Mouse (Mus musculus): ENCODE measurements around the gene S100a16. TPM values are rescaled to one million over a fixed set of nuclear protein-coding genes. Genes with fewer than 3 reads are reported as not detected.
A peak's percentile ranks its signal among the peaks of the same experiment; 100 is the strongest.

S100a16 gene
- total and polyA plus RNA-seq, 3 experiments = not detected

GRCm38 (mm10) chr3:90575320-90575719 lies 38.3 kb downstream of the S100a16 start:
- H3K36me3 ChIP-seq (replicated peaks) = no peaks in the 10 kb centered on the region
- H3K4me1 ChIP-seq (ENCODE audit: insufficient read depth, low read depth, low read length) = no peaks in the 10 kb centered on the region
- peaks cover 14% of the 10 kb centered on the region for H3K27me3 ChIP-seq (ENCODE audit: insufficient read depth, low read length)
- ATAC-seq (ENCODE audit: extremely low read depth, insufficient number of reproducible peaks, low FRiP score, poor library complexity, severe bottlenecking) (no peak), DNase-seq (ENCODE audit: low spot score) (no peak)
- no peak overlapping the region for H3K4me3 ChIP-seq (ENCODE audit: low read depth, low read length)
- TF ChIP-seq CTCF (IDR thresholded peaks at IDR 0.05; ENCODE audit: low read depth, low read length) = no peak
- no peak for TF ChIP-seq GATA1 (IDR thresholded peaks at IDR 0.05; ENCODE audit: borderline replicate concordance, low read length)
- no peak for TF ChIP-seq GATA2 (IDR thresholded peaks at IDR 0.05; ENCODE audit: borderline replicate concordance, low read depth, low read length)
- TF ChIP-seq POLR2AphosphoS5 (IDR thresholded peaks at IDR 0.05; ENCODE audit: insufficient replicate concordance, low read depth, low read length) = no peak
- no peak for TF ChIP-seq TAL1 (conservative IDR thresholded peaks at IDR 0.05; ENCODE audit: low read depth, low read length)
- no peaks in the 10 kb centered on the region for H3K9me3 ChIP-seq (replicated peaks)

GRCm38 (mm10) chr3:90576351-90577001 lies 39.4 kb downstream of the S100a16 start:
- no peaks in the 10 kb centered on the region for H3K4me1 ChIP-seq (ENCODE audit: insufficient read depth, low read depth, low read length)
- H3K27me3 ChIP-seq (ENCODE audit: insufficient read depth, low read length) = peaks cover 14% of the 10 kb centered on the region
- DNase-seq (ENCODE audit: low spot score) (no peak), ATAC-seq (ENCODE audit: extremely low read depth, insufficient number of reproducible peaks, low FRiP score, poor library complexity, severe bottlenecking) (no peak)
- TF ChIP-seq TAL1 (conservative IDR thresholded peaks at IDR 0.05; ENCODE audit: low read depth, low read length) (no peak), CTCF (IDR thresholded peaks at IDR 0.05; ENCODE audit: low read depth, low read length) (no peak), GATA2 (IDR thresholded peaks at IDR 0.05; ENCODE audit: borderline replicate concordance, low read depth, low read length) (no peak), POLR2AphosphoS5 (IDR thresholded peaks at IDR 0.05; ENCODE audit: insufficient replicate concordance, low read depth, low read length) (no peak), GATA1 (IDR thresholded peaks at IDR 0.05; ENCODE audit: borderline replicate concordance, low read length) (no peak)
- no peaks in the 10 kb centered on the region for H3K36me3 ChIP-seq (replicated peaks)
- no peaks in the 10 kb centered on the region for H3K9me3 ChIP-seq (replicated peaks)
- H3K4me3 ChIP-seq (ENCODE audit: low read depth, low read length) = no peak overlapping the region

GRCm38 (mm10) chr3:90579433-90579832 lies 42.4 kb downstream of the S100a16 start:
- TF ChIP-seq GATA2 (IDR thresholded peaks at IDR 0.05; ENCODE audit: borderline replicate concordance, low read depth, low read length) (no peak), TAL1 (conservative IDR thresholded peaks at IDR 0.05; ENCODE audit: low read depth, low read length) (no peak), CTCF (IDR thresholded peaks at IDR 0.05; ENCODE audit: low read depth, low read length) (no peak), POLR2AphosphoS5 (IDR thresholded peaks at IDR 0.05; ENCODE audit: insufficient replicate concordance, low read depth, low read length) (no peak), GATA1 (IDR thresholded peaks at IDR 0.05; ENCODE audit: borderline replicate concordance, low read length) (no peak)
- Histone ChIP-seq H3K4me1 (ENCODE audit: insufficient read depth, low read depth, low read length) (no peaks in the 10 kb centered on the region), H3K36me3 (replicated peaks) (no peaks in the 10 kb centered on the region), H3K4me3 (ENCODE audit: low read depth, low read length) (no peak overlapping the region), H3K9me3 (replicated peaks) (no peaks in the 10 kb centered on the region), H3K27me3 (ENCODE audit: insufficient read depth, low read length) (peaks cover 14% of the 10 kb centered on the region)
- ATAC-seq (ENCODE audit: extremely low read depth, insufficient number of reproducible peaks, low FRiP score, poor library complexity, severe bottlenecking) = no peak
- no peak for DNase-seq (ENCODE audit: low spot score)

- H3K4me3 ChIP-seq (ENCODE audit: low read depth, low read length) = no peak overlapping the region
- ATAC-seq (ENCODE audit: extremely low read depth, insufficient number of reproducible peaks, low FRiP score, poor library complexity, severe bottlenecking) = no peak
- H3K36me3 ChIP-seq (replicated peaks) = no peaks in the 10 kb centered on the region
- no peak for DNase-seq (ENCODE audit: low spot score)
- TF ChIP-seq GATA1 (IDR thresholded peaks at IDR 0.05; ENCODE audit: borderline replicate concordance, low read length) = no peak
- TF ChIP-seq GATA2 (IDR thresholded peaks at IDR 0.05; ENCODE audit: borderline replicate concordance, low read depth, low read length) = no peak
- TF ChIP-seq TAL1 (conservative IDR thresholded peaks at IDR 0.05; ENCODE audit: low read depth, low read length) = no peak
- no peak for TF ChIP-seq CTCF (IDR thresholded peaks at IDR 0.05; ENCODE audit: low read depth, low read length)
- no peak for TF ChIP-seq POLR2AphosphoS5 (IDR thresholded peaks at IDR 0.05; ENCODE audit: insufficient replicate concordance, low read depth, low read length)
- H3K9me3 ChIP-seq (replicated peaks) = no peaks in the 10 kb centered on the region
- H3K27me3 ChIP-seq (ENCODE audit: insufficient read depth, low read length) = peaks cover 10% of the 10 kb centered on the region; the same call in 1 of the 2 replicates
- no peaks in the 10 kb centered on the region for H3K4me1 ChIP-seq (ENCODE audit: insufficient read depth, low read depth, low read length)
Observed at GRCm38 (mm10) chr3:90581141-90581540, 44.1 kb downstream of the S100a16 start.

GRCm38 (mm10) chr3:90582156-90582555 lies 45.1 kb downstream of the S100a16 start:
- TF ChIP-seq GATA1 (IDR thresholded peaks at IDR 0.05; ENCODE audit: borderline replicate concordance, low read length) (no peak), CTCF (IDR thresholded peaks at IDR 0.05; ENCODE audit: low read depth, low read length) (0 out of 2 replicates have a peak, but pooled peaks have one; percentile 12), TAL1 (conservative IDR thresholded peaks at IDR 0.05; ENCODE audit: low read depth, low read length) (no peak)
- H3K9me3 ChIP-seq (replicated peaks) = no peaks in the 10 kb centered on the region
- peaks cover 16% of the 10 kb centered on the region for H3K27me3 ChIP-seq (ENCODE audit: insufficient read depth, low read length)
- no peaks in the 10 kb centered on the region for H3K4me1 ChIP-seq (ENCODE audit: insufficient read depth, low read depth, low read length)
- DNase-seq (ENCODE audit: low spot score) = no peak
- ATAC-seq (ENCODE audit: extremely low read depth, insufficient number of reproducible peaks, low FRiP score, poor library complexity, severe bottlenecking) = no peak
- no peak overlapping the region for H3K4me3 ChIP-seq (ENCODE audit: low read depth, low read length)
- no peaks in the 10 kb centered on the region for H3K36me3 ChIP-seq (replicated peaks)

GRCm38 (mm10) chr3:90582556-90582955 lies 45.5 kb downstream of the S100a16 start:
- H3K36me3 ChIP-seq (replicated peaks) = no peaks in the 10 kb centered on the region
- no peaks in the 10 kb centered on the region for H3K4me1 ChIP-seq (ENCODE audit: insufficient read depth, low read depth, low read length)
- no peak overlapping the region for H3K4me3 ChIP-seq (ENCODE audit: low read depth, low read length)
- H3K9me3 ChIP-seq (replicated peaks) = no peaks in the 10 kb centered on the region
- DNase-seq (ENCODE audit: low spot score) (no peak), ATAC-seq (ENCODE audit: extremely low read depth, insufficient number of reproducible peaks, low FRiP score, poor library complexity, severe bottlenecking) (no peak)
- H3K27me3 ChIP-seq (ENCODE audit: insufficient read depth, low read length) = peaks cover 17% of the 10 kb centered on the region
- TF ChIP-seq GATA2 (IDR thresholded peaks at IDR 0.05; ENCODE audit: borderline replicate concordance, low read depth, low read length) (no peak), GATA1 (IDR thresholded peaks at IDR 0.05; ENCODE audit: borderline replicate concordance, low read length) (no peak), POLR2AphosphoS5 (IDR thresholded peaks at IDR 0.05; ENCODE audit: insufficient replicate concordance, low read depth, low read length) (no peak), TAL1 (conservative IDR thresholded peaks at IDR 0.05; ENCODE audit: low read depth, low read length) (no peak), CTCF (IDR thresholded peaks at IDR 0.05; ENCODE audit: low read depth, low read length) (no peak)
